Mouse (Mus musculus): ENCODE measurements around the gene Tecpr1.

Gene Tecpr1

GRCm38 (mm10) chr5:144169275-144169975 lies 54.0 kb downstream of the Tecpr1 start:
- DNase-seq (ENCODE audit: low spot score in 2 of 2): no peak

GRCm38 (mm10) chr5:144165756-144166155 lies 57.7 kb downstream of the Tecpr1 start:
- DNase-seq (ENCODE audit: low spot score in 2 of 2): no peak

GRCm38 (mm10) chr5:144162813-144163517 lies 60.5 kb downstream of the Tecpr1 start:
- no peak for DNase-seq (ENCODE audit: low spot score in 2 of 2)

GRCm38 (mm10) chr5:144162080-144162812 lies 61.2 kb downstream of the Tecpr1 start:
- DNase-seq (ENCODE audit: low spot score in 2 of 2): no peak

- no peak for DNase-seq (ENCODE audit: low spot score in 2 of 2)
These were observed 64.3 kb downstream of the Tecpr1 start for GRCm38 (mm10) chr5:144159137-144159536.

- DNase-seq (ENCODE audit: low spot score in 2 of 2): peak in 1 of 2 experiments; percentile 50
These were observed 64.8 kb downstream of the Tecpr1 start for GRCm38 (mm10) chr5:144158604-144159003.

- DNase-seq (ENCODE audit: low spot score in 2 of 2): peak in 1 of 2 experiments; percentile 83
These were observed 68.9 kb downstream of the Tecpr1 start for GRCm38 (mm10) chr5:144154528-144154927.

- no peak for DNase-seq (ENCODE audit: low spot score in 2 of 2)
These were observed 72.1 kb downstream of the Tecpr1 start for GRCm38 (mm10) chr5:144151270-144151669.

GRCm38 (mm10) chr5:144149530-144149929 lies 73.9 kb downstream of the Tecpr1 start:
- DNase-seq (ENCODE audit: low spot score in 2 of 2): no peak

- no peak for DNase-seq (ENCODE audit: low spot score in 2 of 2)
These were observed 76.5 kb downstream of the Tecpr1 start for GRCm38 (mm10) chr5:144146898-144147297.
